Comparison of ENCODE assay signal across 28 mouse cellular contexts in the genomic region with DNA sequence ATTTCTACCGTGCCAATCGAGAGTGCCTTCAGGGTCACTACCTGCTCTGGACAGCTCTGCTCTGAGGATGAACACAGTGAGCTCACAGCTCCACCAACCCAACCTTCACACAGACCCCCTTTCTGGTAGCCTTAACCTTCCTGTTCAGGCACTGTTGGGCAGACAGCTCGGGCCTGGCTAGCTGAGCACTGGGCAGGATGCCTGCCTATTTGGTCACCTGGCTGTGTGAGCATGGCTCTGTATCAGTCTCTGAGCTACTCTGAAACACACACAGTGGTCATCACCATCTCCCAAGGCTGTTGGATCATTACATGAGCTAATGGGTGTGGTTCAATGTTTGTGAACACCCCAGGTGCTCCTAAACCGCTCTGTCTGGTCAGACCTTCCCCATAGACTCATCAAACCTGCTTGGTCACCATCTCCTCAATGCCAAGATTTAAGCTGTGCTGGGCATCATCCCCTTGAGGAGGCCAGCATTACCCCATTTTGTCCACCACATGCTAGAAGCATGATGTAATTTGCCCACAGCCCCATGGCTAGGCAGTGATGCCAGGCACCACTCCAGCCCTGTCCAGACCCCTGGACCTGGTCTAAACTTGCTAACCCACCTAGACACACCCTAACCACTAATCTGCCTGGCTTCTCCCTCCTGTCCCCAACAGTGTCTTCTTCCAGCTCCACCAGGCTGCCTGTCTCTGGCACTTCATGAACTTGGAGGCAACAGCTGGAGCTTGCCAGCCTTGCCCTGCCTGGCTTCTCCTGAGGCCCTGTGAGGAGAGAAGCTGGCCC. TPM values are rescaled to one million over a fixed set of nuclear protein-coding genes. Genes with fewer than 3 reads are reported as not detected.
DNase-seq lines count a peak whose midpoint lies in the region; ATAC-seq and TF ChIP-seq lines count a peak whose summit lies in the region.
"Had no signal": no experiment of that assay in that cellular context is flagged by ENCODE, and none has a peak within 500 bp of the region (broad histone marks: within the 10 kb centered on the region; RNA-seq: fewer than 3 reads in every experiment).

No protein-coding gene starts in this region.

- TF ChIP-seq CTCF in layer of hippocampus, adult 2 months (conservative IDR thresholded peaks at IDR 0.05) = no peak

- H3K9me3 ChIP-seq in forebrain, embryonic 16.5 days (ENCODE audit: control insufficient read depth, low read length) = no peaks in the 10 kb centered on the region
- no peaks in the 10 kb centered on the region for H3K9me3 ChIP-seq in forebrain, embryonic 10.5 days
- H3K9me3 ChIP-seq: embryonic facial prominence, embryonic 13.5 days; heart, embryonic 12.5 days; limb, embryonic 15.5 days; liver, embryonic 13.5 days had no signal

- WGBS in forebrain, embryonic 16.5 days = 57% methylated on average over 4 of the region's 4 CpGs
- WGBS in forebrain, embryonic 10.5 days = 71% methylated on average over 4 of the region's 4 CpGs

- 0 out of 2 replicates have a peak overlapping the region, but pooled peaks have one; percentile 6 for H3K9ac ChIP-seq in forebrain, embryonic 16.5 days (replicated peaks; ENCODE audit: low read depth, low read length)
- H3K9ac ChIP-seq: embryonic facial prominence, embryonic 13.5 days; heart, embryonic 12.5 days; limb, embryonic 15.5 days; liver, embryonic 13.5 days had no signal

- peaks cover 4% of the 10 kb centered on the region; the same call in 1 of the 2 replicates for H3K27me3 ChIP-seq in forebrain, embryonic 16.5 days (replicated peaks; ENCODE audit: control insufficient read depth, insufficient read depth, low read length)
- peaks cover 100% of the 10 kb centered on the region for H3K27me3 ChIP-seq in forebrain, embryonic 10.5 days (ENCODE audit: poor library complexity, severe bottlenecking)
- no peaks in the 10 kb centered on the region for H3K27me3 ChIP-seq in myocyte (ENCODE audit: control insufficient read depth, insufficient read depth, insufficient read length)

- peak; percentile 28 to 35 for DNase-seq in cerebellum, postnatal 25 days
- no peak for DNase-seq in cerebellum, adult 9-10 months
- no peak for DNase-seq in forebrain, embryonic 10.5 days (ENCODE audit: extremely low spot score, low spot score)
- DNase-seq in layer of hippocampus, adult 2 months (ENCODE audit: low spot score in 2 of 2) = no peak
- no peak for DNase-seq in layer of hippocampus, postnatal 14 days (ENCODE audit: low spot score in 2 of 2)
- no peak for DNase-seq in lung, postnatal 14 days
- DNase-seq: adrenal gland, postnatal 14 days; cerebellum, adult 11 months; embryo, embryonic 11 days; gastrocnemius, postnatal 25 days; heart, adult 2 months; heart, postnatal 4 days; liver, embryonic 13.5 days; lung, adult 18-20 months; right cerebral cortex, postnatal 4 days; thymus, adult 18-20 months; thymus, postnatal 25 days had no signal

- ATAC-seq in forebrain, embryonic 16.5 days = no peak
- ATAC-seq: lung, postnatal 0 days had no signal

- no peak for TF ChIP-seq POLR2A in myocyte (IDR thresholded peaks at IDR 0.05; ENCODE audit: insufficient read length, low read depth)

- H3K4me1 ChIP-seq in forebrain, embryonic 16.5 days (replicated peaks; ENCODE audit: control insufficient read depth, insufficient read depth, low read length) = peaks cover 82% of the 10 kb centered on the region
- H3K4me1 ChIP-seq in forebrain, embryonic 10.5 days = peaks cover 52% of the 10 kb centered on the region
- H3K4me1 ChIP-seq: liver, embryonic 13.5 days had no signal

- no peak overlapping the region for H3K4me3 ChIP-seq in forebrain, embryonic 16.5 days (replicated peaks; ENCODE audit: low read length)
- no peak overlapping the region for H3K4me3 ChIP-seq in forebrain, embryonic 10.5 days
- H3K4me3 ChIP-seq in layer of hippocampus, adult 2 months = no peak overlapping the region
- no peak overlapping the region for H3K4me3 ChIP-seq in myocyte
- H3K4me3 ChIP-seq: erythroblast, embryonic 14.5 days; heart, adult 2 months; heart, embryonic 12.5 days; limb, embryonic 15.5 days; liver, embryonic 13.5 days had no signal

- peak overlapping the region; percentile 51; the same call in 1 of the 2 replicates for H3K27ac ChIP-seq in forebrain, embryonic 16.5 days (ENCODE audit: low read length)
- H3K27ac ChIP-seq in forebrain, embryonic 10.5 days = no peak overlapping the region
- H3K27ac ChIP-seq in layer of hippocampus, adult 2 months = 0 out of 2 replicates have a peak overlapping the region, but pooled peaks have one; percentile 19
- H3K27ac ChIP-seq: embryonic facial prominence, embryonic 13.5 days; heart, adult 2 months; limb, embryonic 15.5 days; liver, embryonic 13.5 days; macrophage; stomach, postnatal 0 days had no signal

- H3K4me2 ChIP-seq in forebrain, embryonic 16.5 days (ENCODE audit: low read length) = no peak overlapping the region; the same call in 1 of the 2 replicates
- H3K4me2 ChIP-seq in myocyte (ENCODE audit: low read depth) = no peak overlapping the region
- H3K4me2 ChIP-seq: heart, embryonic 12.5 days; liver, embryonic 13.5 days had no signal

- H3K36me3 ChIP-seq in forebrain, embryonic 16.5 days (ENCODE audit: control insufficient read depth, insufficient read depth) = no peaks in the 10 kb centered on the region
- H3K36me3 ChIP-seq in forebrain, embryonic 10.5 days (replicated peaks) = no peaks in the 10 kb centered on the region
- H3K36me3 ChIP-seq in myocyte (ENCODE audit: control insufficient read depth, insufficient read depth) = no peaks in the 10 kb centered on the region
- H3K36me3 ChIP-seq: embryonic facial prominence, embryonic 13.5 days; heart, embryonic 12.5 days; limb, embryonic 15.5 days; liver, embryonic 13.5 days had no signal

- no peak overlapping the region for H3ac ChIP-seq in myocyte (ENCODE audit: control insufficient read depth, insufficient read length)

- H3K79me2 ChIP-seq in myocyte (ENCODE audit: control insufficient read depth, insufficient read depth) = no peaks in the 10 kb centered on the region

TF ChIP-seq in myocyte, 11 proteins besides CTCF, POLR2A, EP300 and RAD21:
- TF ChIP-seq POLR2AphosphoS2 (IDR thresholded peaks at IDR 0.05; ENCODE audit: insufficient read length, low read depth) (no peak), E2F4 (IDR thresholded peaks at IDR 0.05; ENCODE audit: insufficient read depth) (no peak), TCF12 (IDR thresholded peaks at IDR 0.05; ENCODE audit: insufficient read depth, poor library complexity, severe bottlenecking) (no peak), USF1 (IDR thresholded peaks at IDR 0.05; ENCODE audit: low read depth) (no peak), SRF (IDR thresholded peaks at IDR 0.05; ENCODE audit: control insufficient read depth, insufficient read length, low read depth) (no peak), MYOG (IDR thresholded peaks at IDR 0.05; ENCODE audit: control insufficient read depth in 1 of 3, insufficient read depth in 1 of 3, insufficient read length in 2 of 3, low read depth in 2 of 3) (peak; percentile 23 to 72 (median 35)), REST (IDR thresholded peaks at IDR 0.05; ENCODE audit: insufficient read depth, insufficient read length) (no peak), MAX (IDR thresholded peaks at IDR 0.05; ENCODE audit: low read depth) (no peak), CEBPB (IDR thresholded peaks at IDR 0.05; ENCODE audit: insufficient read depth, poor library complexity, severe bottlenecking) (no peak), TCF3 (IDR thresholded peaks at IDR 0.05; ENCODE audit: insufficient read length, low read depth) (no peak), MYOD1 (IDR thresholded peaks at IDR 0.05; ENCODE audit: control insufficient read depth in 1 of 3, insufficient read length in 2 of 3, low read depth in 2 of 3) (peak in 1 of 3 experiments; percentile 52)

RNA-seq across cellular contexts. Expression of gene Foxo6, which starts 16.8 kb away (rescaled TPM):
- polyA plus RNA-seq in forebrain, embryonic 16.5 days (2015; fragmentation: Nextera tagmentation; extraction: Ambion mirVana) = 3.6 and 3.7 TPM in 2 replicates
- polyA plus RNA-seq in forebrain, embryonic 10.5 days (2016; fragmentation: Nextera tagmentation; extraction: Ambion mirVana) = 0.06 TPM in 2 replicates
- 10 to 100 TPM; 32.8 to 32.9 TPM for total RNA-seq in layer of hippocampus, adult 2 months (2021)
- total RNA-seq in layer of hippocampus, postnatal 14 days (2021) = 10 to 100 TPM; 42.8 to 47.4 TPM
- 24.9 TPM for polyA plus RNA-seq in myocyte (2012; fragmentation: generic; extraction: Trizol)
- total RNA-seq: megakaryocyte-erythroid progenitor cell, adult 5-6 weeks; monocyte, adult 5-6 weeks had no signal
- polyA plus RNA-seq: erythroblast, embryonic 14.5 days; liver, embryonic 13.5 days; macrophage had no signal

Comparison
In these comparisons a context has a peak if more than half of its experiments do, and no peak if none do; other contexts are left out.
1. DNase-seq: peak in cerebellum, postnatal 25 days (2 of 2); none in cerebellum, adult 9-10 months (single experiment), forebrain, embryonic 10.5 days (single experiment), layer of hippocampus, adult 2 months (0 of 2), layer of hippocampus, postnatal 14 days (0 of 2) and lung, postnatal 14 days (single experiment).